Mouse (Mus musculus): Measurements from ENCODE around the gene Gm10638.

The Gm10638 gene

GRCm38 (mm10) chr8:86735446-86736111, 9.9 kb upstream of the Gm10638 start:
- in situ Hi-C loops (cut with MboI, MseI): no loop called here

DNA sequence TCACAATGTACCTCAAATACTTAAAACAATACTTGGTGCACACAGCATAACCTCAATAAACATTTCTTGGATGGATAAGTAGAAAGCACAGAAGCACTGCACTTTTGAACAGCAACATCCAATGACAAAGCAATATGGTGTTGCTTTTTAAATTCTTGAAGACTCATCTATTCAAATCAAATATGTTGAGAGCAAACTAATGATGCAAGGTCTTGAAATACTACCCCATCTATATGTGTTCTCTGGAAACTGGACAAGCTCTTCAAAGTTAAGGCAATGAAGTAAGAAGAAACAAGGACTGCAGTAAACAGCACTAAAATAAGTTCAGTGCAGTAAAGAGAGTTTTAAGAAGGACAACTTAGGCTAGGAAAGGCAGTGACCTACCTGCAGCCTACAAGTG, 4.6 kb upstream of the Gm10638 start:
- in situ Hi-C loops (cut with MboI, MseI): no loop called here

DNA sequence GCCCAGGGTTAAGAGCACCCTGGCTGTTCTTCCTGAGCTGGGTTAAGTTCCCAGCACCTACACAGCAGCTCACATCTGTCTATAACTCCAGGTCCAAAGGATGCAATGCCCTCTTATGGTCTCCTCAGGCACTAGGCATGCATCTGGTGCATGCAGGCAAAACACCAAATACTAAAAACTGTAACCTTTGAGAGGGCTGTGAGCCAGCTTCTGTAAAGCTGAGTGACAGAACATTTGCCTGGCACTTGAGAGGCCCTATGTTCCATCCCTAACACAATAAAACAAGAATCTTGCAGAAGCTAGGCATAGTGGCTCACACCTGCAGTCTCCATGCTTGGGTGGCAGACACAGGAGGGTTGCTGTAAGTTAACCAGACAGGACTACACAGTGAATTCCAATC, 3.9 kb upstream of the Gm10638 start:
- in situ Hi-C loops (cut with MboI, MseI): no loop called here

- in situ Hi-C loops (cut with MboI, MseI): no loop called here
These were observed 2.7 kb upstream of the Gm10638 start for GRCm38 (mm10) chr8:86742605-86743345.

DNA sequence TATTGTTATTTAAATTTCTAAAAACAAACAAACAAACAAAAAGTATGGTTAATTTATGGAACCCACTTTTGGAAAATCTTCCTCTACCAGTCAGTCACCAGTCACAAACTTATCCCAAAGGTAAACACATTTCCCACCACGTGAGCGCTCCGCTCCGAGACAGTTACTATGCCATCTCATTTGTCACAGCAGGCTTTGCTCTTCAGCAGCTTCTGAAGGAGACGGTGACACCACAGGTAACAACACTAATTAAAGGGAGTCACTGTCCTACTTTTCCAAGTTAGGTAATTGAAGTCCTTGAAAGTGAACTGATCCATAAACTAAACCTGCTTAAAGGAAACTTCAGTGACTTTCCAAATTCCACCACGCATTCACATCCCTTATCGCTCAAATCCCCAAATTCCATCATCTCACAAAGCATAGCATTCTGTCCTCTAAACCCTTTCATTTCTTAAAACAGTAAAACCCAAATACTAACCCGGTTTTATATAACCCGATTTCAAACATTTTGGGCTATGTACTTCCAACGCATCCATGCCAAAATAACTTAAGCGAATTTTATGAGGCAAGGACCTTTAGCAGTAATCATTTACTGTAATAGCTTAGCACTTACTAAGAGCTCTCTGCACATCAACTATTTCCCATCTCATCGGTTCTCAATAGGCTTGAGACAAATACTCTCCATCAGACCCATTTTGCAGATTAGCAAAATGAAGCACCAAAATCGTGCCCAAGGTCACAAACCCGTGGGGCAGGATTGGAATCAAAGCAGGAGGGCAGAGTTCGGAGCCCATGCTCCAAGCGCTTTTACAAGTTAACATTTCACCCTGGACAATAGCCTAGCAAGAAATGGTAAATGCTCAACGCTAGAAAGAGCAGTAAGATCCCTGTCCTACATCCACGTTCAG, 932 bp upstream of the Gm10638 start:
- in situ Hi-C loops (cut with MboI, MseI): no loop called here

GRCm38 (mm10) chr8:86745935-86746441, 489 bp downstream of the Gm10638 start:
- in situ Hi-C loops (cut with MboI, MseI): no loop called here

- in situ Hi-C loops (cut with MboI, MseI): no loop called here
These were observed 1.0 kb downstream of the Gm10638 start for GRCm38 (mm10) chr8:86746511-86746910.

DNA sequence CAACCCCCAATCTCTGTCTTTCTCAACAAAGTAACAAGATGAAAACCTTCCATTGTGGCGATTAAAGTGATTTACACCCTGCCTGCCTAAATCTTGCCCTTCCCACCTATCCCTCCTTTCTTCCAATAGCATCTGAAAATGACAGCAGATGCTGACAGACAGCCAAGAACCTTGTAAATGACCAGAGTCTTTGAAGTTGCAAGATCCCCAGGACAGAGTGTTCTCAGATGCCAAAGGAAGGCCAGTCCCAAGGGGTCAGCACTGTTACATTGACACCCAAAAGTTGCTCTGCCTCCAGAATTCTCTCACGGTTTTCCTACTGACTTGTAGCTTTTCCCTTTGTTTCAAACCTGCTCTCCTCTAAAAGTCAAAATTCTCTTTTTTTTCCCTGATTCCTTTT, 4.3 kb downstream of the Gm10638 start:
- in situ Hi-C loops (cut with MboI, MseI): no loop called here

- in situ Hi-C loops (cut with MboI, MseI): no loop called here
These were observed 11.6 kb downstream of the Gm10638 start for GRCm38 (mm10) chr8:86756948-86757733.

DNA sequence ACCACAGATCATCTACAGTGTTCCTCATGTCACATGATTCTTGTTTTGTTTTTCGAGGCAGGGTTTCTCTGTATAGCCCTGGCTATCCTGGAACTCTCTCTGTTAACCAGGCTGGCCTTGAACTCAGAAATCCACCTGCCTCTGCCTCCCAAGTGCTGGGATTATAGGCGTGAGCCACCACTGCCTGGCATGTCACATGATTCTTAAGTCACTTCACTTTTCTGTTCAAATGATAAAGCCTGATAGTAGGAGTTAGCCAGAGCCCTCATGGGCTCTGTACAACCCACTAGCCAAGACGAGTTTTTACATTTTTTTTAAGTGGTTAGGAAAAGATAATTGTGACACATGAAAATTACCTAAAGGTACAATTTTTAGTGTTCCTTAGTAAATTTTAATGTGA, 13.2 kb downstream of the Gm10638 start:
- in situ Hi-C loops (cut with MboI, MseI): no loop called here

DNA sequence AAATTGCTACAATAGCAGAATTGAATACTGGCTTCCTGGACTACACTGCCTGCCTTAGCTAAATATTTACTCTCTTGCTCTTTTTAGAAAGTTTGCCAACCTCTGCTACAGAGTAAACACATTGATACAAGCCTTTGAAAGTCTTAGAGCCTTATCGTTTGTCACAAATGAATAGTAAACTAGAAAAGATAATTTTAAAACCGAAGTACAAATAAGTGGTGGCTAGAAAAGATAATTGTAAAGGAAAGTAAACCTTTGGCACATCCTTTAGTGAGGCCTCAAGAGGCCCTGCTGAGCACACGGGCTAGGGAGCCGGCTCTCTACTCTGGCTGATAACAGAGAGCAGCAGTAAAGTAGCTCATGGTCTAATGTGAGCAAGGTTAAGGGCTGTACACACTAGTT, 13.6 kb downstream of the Gm10638 start:
- in situ Hi-C loops (cut with MboI, MseI): no loop called here

GRCm38 (mm10) chr8:86760746-86761145, 15.2 kb downstream of the Gm10638 start:
- in situ Hi-C loops (cut with MboI, MseI): no loop called here

DNA sequence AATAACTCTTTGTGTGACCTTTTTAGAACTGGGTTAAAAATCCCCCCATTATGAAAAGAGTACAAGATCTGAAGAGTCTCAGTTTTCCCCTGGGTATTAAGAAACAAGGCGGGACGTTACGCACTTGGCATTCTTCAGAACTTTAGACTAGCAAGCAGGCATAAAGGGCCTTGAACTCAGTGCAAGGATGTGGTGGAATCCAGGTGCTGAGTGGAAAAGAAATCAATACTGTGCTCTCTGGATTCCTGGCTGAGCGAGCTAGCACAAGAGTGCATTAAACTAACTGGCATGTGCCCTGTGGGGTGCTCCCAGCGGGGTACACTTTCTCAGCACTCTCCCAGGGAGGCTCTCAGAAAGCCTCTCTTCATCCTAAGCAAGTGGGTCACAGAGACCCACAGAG, 17.3 kb downstream of the Gm10638 start:
- in situ Hi-C loops (cut with MboI, MseI): no loop called here

- in situ Hi-C loops (cut with MboI, MseI): no loop called here
These were observed 19.7 kb downstream of the Gm10638 start for GRCm38 (mm10) chr8:86765155-86765554.

DNA sequence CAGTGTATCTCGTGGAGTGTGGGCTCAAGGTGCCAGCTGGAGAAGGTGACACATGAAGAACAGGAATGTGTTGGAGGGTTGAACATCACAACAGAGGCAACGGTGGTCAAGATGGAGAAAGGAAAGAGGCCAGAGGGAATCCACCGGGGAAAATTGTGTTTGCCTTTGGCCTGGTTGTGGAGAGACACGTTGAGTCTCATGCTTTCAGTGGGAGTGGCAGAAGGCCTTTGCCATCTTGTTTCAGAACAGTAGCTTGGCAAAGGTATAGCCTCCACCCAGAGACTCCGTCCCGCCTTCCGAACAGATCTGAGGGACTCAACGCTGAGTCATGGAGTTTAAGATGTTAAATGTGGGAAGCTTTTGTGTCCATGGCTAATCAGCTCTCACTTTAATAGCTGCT, 20.2 kb downstream of the Gm10638 start:
- in situ Hi-C loops (cut with MboI, MseI): no loop called here

DNA sequence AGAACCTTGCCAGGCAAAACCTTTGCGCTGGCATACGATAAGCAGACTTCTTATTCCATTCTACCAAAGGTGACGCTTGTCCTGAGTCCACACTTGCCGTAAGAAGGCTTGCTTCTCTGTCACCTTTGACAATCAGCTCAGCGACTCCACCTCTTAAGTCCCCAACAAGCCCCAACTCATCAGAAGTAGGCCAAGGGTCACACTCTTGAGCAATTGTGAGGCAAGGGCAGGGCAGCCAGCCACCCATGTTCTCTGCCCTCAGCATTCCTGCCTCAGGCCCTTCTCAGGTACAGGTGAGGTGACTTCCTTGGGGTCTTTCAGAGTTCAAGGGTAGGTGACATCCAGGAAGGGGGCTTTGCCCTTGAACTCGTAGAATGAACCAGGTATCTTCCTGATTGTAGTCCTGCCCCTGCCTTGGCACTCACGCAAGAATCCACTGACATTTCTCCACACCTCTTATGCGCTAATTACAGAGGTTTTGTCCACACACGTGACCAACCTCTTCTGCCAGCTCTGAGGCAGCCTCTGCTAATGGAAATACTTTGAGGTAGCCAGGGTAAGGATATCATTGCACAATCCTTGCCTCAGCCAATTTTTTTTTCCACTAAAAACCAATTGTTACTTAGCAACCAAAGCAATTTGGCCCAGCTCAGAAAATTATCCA, 21.2 kb downstream of the Gm10638 start:
- in situ Hi-C loops (cut with MboI, MseI): no loop called here

DNA sequence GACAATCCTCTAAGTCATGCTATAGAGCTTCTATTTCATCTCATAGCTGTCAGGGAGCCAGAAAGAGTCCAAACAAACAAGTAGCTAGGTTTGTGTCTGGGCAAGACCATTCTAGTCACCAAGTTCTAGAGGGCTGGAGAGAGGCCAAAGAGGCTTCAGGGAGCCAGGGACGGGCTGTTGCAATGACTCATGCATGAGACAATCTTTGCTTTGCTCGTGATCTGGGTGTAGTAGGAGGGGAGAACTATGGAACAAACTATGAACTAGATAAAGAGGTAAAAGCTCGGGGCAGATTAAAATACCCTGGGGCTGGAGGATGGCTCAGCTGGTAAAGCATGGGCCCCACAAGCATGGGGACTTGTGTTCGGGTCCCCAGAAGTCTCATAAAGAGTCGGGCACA, 23.0 kb downstream of the Gm10638 start:
- in situ Hi-C loops (cut with MboI, MseI): no loop called here

GRCm38 (mm10) chr8:86769945-86770715, 24.6 kb downstream of the Gm10638 start:
- in situ Hi-C loops (cut with MboI, MseI): no loop called here

- in situ Hi-C loops (cut with MboI, MseI): no loop called here
These were observed 33.7 kb downstream of the Gm10638 start for GRCm38 (mm10) chr8:86779207-86779606.

DNA sequence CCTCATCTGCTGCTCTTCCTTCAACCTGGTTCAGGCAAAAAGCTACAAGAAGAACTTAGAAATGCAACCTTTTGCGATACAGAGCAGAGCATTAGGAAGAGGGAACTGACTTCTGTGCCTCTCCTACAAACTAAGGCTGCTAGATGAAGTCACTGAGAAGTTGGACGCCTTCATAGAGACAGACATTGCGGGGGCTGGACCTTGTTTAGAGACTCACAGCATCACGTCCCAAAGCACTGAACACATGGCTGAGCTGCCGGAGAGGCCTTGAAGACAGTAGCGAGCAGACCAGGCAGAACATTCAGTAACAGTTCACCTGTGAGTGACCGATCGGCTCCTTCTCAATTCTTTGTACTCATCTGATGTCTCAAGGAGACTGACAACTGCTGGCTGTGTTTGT, 35.6 kb downstream of the Gm10638 start:
- in situ Hi-C loops (cut with MboI, MseI): no loop called here

All from T-helper 1 cell (primary cell).